Mouse (Mus musculus) heart, embryonic 11.5 days (tissue): ENCODE measurements around the gene Lactbl1. TPM values are rescaled to one million over a fixed set of nuclear protein-coding genes. Genes with fewer than 3 reads are reported as not detected.

ENCODE experiments used
- ATAC-seq: fragments of 200-750 bp; cut with Nextera tagmentation; replicated peaks from 2 replicates; pipeline ENCODE4 v1.8.0; 2017; ENCODE audit warnings: moderate library complexity; ENCODE audit not compliant: insufficient number of reproducible peaks, low FRiP score, low TSS enrichment
- H3K27ac ChIP-seq: fragments of 300-500 bp; sonication (generic); 2 replicates; pipeline ENCODE4 v1.5.1; 2014; ENCODE audit warnings: mild to moderate bottlenecking, low read depth, low read length
- H3K27me3 ChIP-seq: fragments of 300-500 bp; sonication (generic); 2 replicates; pipeline ENCODE4 v1.6.1; 2014; ENCODE audit warnings: mild to moderate bottlenecking, low read length, mixed read lengths; ENCODE audit not compliant: control insufficient read depth, insufficient read depth
- H3K36me3 ChIP-seq: fragments of 300-500 bp; sonication (generic); 2 replicates; pipeline ENCODE4 v1.6.1; 2014; ENCODE audit warnings: mild to moderate bottlenecking, low read length, moderate library complexity, mixed read lengths; ENCODE audit not compliant: control insufficient read depth, insufficient read depth
- H3K4me1 ChIP-seq: fragments of 300-500 bp; sonication (generic); 2 replicates; pipeline ENCODE4 v1.6.1; 2014; ENCODE audit warnings: low read length; ENCODE audit not compliant: control insufficient read depth, insufficient read depth
- H3K4me2 ChIP-seq: fragments of 300-500 bp; sonication (generic); 2 replicates; pipeline ENCODE4 v1.6.1; 2014; ENCODE audit warnings: mild to moderate bottlenecking, moderate library complexity
- H3K4me3 ChIP-seq: fragments of 300-500 bp; sonication (generic); 2 replicates; pipeline ENCODE4 v1.5.1; 2014; ENCODE audit warnings: low read depth, low read length
- H3K9ac ChIP-seq: fragments of 300-500 bp; sonication (generic); 2 replicates; pipeline ENCODE4 v1.6.1; 2014; ENCODE audit warnings: mild to moderate bottlenecking, low read depth, low read length, moderate library complexity
- H3K9me3 ChIP-seq: fragments of 300-500 bp; sonication (generic); replicated peaks from 2 replicates; pipeline ENCODE4 v1.6.1; 2016; ENCODE audit warnings: low read length; ENCODE audit not compliant: control insufficient read depth
- WGBS: fragments of 180-500 bp; shearing (Covaris S2); extraction: QIAGEN DNeasy Blood & Tissue Kit; methylation state at CpG from one replicate; pipeline ENCODE4 v1.1.7; 2014; ENCODE audit not compliant: insufficient replicate concordance; 5-methylcytosine and 5-hydroxymethylcytosine counted together
- polyA plus RNA-seq: library from polyadenylated mRNA; unstranded; fragments of >200 nt; fragmentation: Nextera tagmentation; extraction: Ambion mirVana; gene quantifications from 2 replicates; pipeline ENCODE4 v1.2.1, GENCODE M21; 2014

Gene Lactbl1
- polyA plus RNA-seq, 1 experiment from 2014 or later = not detected

- Histone ChIP-seq H3K4me1 (peaks cover 18% of the 10 kb centered on the region), H3K9me3 (no peaks in the 10 kb centered on the region), H3K27ac (peak overlapping the region; percentile 46), H3K9ac (no peak overlapping the region), H3K4me3 (no peak overlapping the region), H3K4me2 (no peak overlapping the region), H3K36me3 (no peaks in the 10 kb centered on the region), H3K27me3 (peaks cover 5% of the 10 kb centered on the region; the same call in 1 of the 2 replicates)
- 58% methylated on average over 6 of the region's 6 CpGs for WGBS
- ATAC-seq = no peak
Observed at GRCm38 (mm10) chr4:136653019-136653418, 30.6 kb downstream of the Lactbl1 start.

GRCm38 (mm10) chr4:136653692-136654234 lies 31.3 kb downstream of the Lactbl1 start:
- Histone ChIP-seq H3K4me3 (no peak overlapping the region), H3K4me2 (no peak overlapping the region), H3K27ac (peak overlapping the region; percentile 42; the same call in 1 of the 2 replicates), H3K9me3 (no peaks in the 10 kb centered on the region), H3K36me3 (no peaks in the 10 kb centered on the region), H3K27me3 (peaks cover 5% of the 10 kb centered on the region; the same call in 1 of the 2 replicates), H3K9ac (no peak overlapping the region), H3K4me1 (peaks cover 18% of the 10 kb centered on the region)
- ATAC-seq = no peak
- 63% methylated on average over 10 of the region's 10 CpGs for WGBS

GRCm38 (mm10) chr4:136657914-136658313 lies 35.5 kb downstream of the Lactbl1 start:
- no peak overlapping the region for H3K4me2 ChIP-seq
- WGBS = 74% methylated on average over 3 of the region's 3 CpGs
- no peaks in the 10 kb centered on the region for H3K36me3 ChIP-seq
- H3K4me3 ChIP-seq = no peak overlapping the region
- no peaks in the 10 kb centered on the region for H3K9me3 ChIP-seq
- no peak overlapping the region for H3K27ac ChIP-seq
- H3K9ac ChIP-seq = no peak overlapping the region
- H3K4me1 ChIP-seq = peaks cover 5% of the 10 kb centered on the region; the same call in 1 of the 2 replicates
- no peak for ATAC-seq
- H3K27me3 ChIP-seq = no peaks in the 10 kb centered on the region; the same call in 1 of the 2 replicates

GRCm38 (mm10) chr4:136665068-136665467 lies 42.6 kb downstream of the Lactbl1 start:
- no peaks in the 10 kb centered on the region for H3K4me1 ChIP-seq
- no peak overlapping the region for H3K9ac ChIP-seq
- H3K27me3 ChIP-seq = 0 out of 2 replicates have a peak, but pooled peaks cover 2% of the 10 kb centered on the region
- no peak overlapping the region for H3K27ac ChIP-seq
- 75% methylated on average over 9 of the region's 9 CpGs for WGBS
- H3K36me3 ChIP-seq = no peaks in the 10 kb centered on the region
- no peak overlapping the region for H3K4me3 ChIP-seq
- no peak overlapping the region for H3K4me2 ChIP-seq
- no peak for ATAC-seq
- no peaks in the 10 kb centered on the region for H3K9me3 ChIP-seq

GRCm38 (mm10) chr4:136666002-136666401 lies 43.6 kb downstream of the Lactbl1 start:
- ATAC-seq = no peak
- Histone ChIP-seq H3K9ac (no peak overlapping the region), H3K27me3 (0 out of 2 replicates have a peak, but pooled peaks cover 2% of the 10 kb centered on the region), H3K4me3 (no peak overlapping the region), H3K9me3 (no peaks in the 10 kb centered on the region), H3K27ac (no peak overlapping the region), H3K4me2 (no peak overlapping the region), H3K36me3 (no peaks in the 10 kb centered on the region), H3K4me1 (no peaks in the 10 kb centered on the region)
- WGBS = 57% methylated on average over 4 of the region's 4 CpGs

- no peaks in the 10 kb centered on the region for H3K4me1 ChIP-seq
- H3K27me3 ChIP-seq = peaks cover 2% of the 10 kb centered on the region; the same call in 1 of the 2 replicates
- WGBS = 55% methylated on average over 10 of the region's 10 CpGs
- no peak for ATAC-seq
- no peaks in the 10 kb centered on the region for H3K36me3 ChIP-seq
- H3K9me3 ChIP-seq = no peaks in the 10 kb centered on the region
- H3K9ac ChIP-seq = no peak overlapping the region
- no peak overlapping the region for H3K4me2 ChIP-seq
- no peak overlapping the region for H3K4me3 ChIP-seq
- no peak overlapping the region for H3K27ac ChIP-seq
Observed at GRCm38 (mm10) chr4:136667757-136668156, 45.3 kb downstream of the Lactbl1 start.

- Histone ChIP-seq H3K4me1 (no peaks in the 10 kb centered on the region), H3K27ac (no peak overlapping the region), H3K4me2 (no peak overlapping the region), H3K36me3 (no peaks in the 10 kb centered on the region), H3K4me3 (no peak overlapping the region), H3K27me3 (peaks cover 13% of the 10 kb centered on the region), H3K9me3 (no peaks in the 10 kb centered on the region), H3K9ac (no peak overlapping the region)
- WGBS = 80% methylated on average over 19 of the region's 19 CpGs
- no peak for ATAC-seq
Observed at GRCm38 (mm10) chr4:136672335-136673090, 50.1 kb downstream of the Lactbl1 start.

- ATAC-seq = no peak
Observed at GRCm38 (mm10) chr4:136675439-136675838, 53.0 kb downstream of the Lactbl1 start.

More at GRCm38 (mm10) chr4:136675439-136675838, 53.0 kb downstream of the Lactbl1 start:
- H3K4me2 ChIP-seq = no peak overlapping the region
- H3K4me1 ChIP-seq = no peaks in the 10 kb centered on the region; the same call in 1 of the 2 replicates
- H3K4me3 ChIP-seq = no peak overlapping the region
- no peaks in the 10 kb centered on the region for H3K9me3 ChIP-seq
- no peak overlapping the region for H3K9ac ChIP-seq
- peaks cover 11% of the 10 kb centered on the region for H3K27me3 ChIP-seq
- H3K27ac ChIP-seq = no peak overlapping the region
- 85% methylated on average over 9 of the region's 9 CpGs for WGBS
- H3K36me3 ChIP-seq = no peaks in the 10 kb centered on the region
